Mouse (Mus musculus) yolk sac, embryonic 10.5 days (tissue): Measurements from ENCODE around the gene Vmn1r143.
"Not testable (repeated sequence)": the region's sequence is repeated elsewhere in the genome, so short reads cannot be mapped to it uniquely, and the experiment has no call there.

ENCODE experiments used
- DNase-seq: peaks from one replicate; pipeline ENCODE4 v3.0.0-alpha.2; 2017; ENCODE audit warnings: low spot score

The Vmn1r143 gene

GRCm38 (mm10) chr7:22189077-22189476 lies at the start of gene Vmn1r143:
TSS of gene Vmn1r143 (plus strand) at chr7:22189377.
- DNase-seq = not testable (repeated sequence)

GRCm38 (mm10) chr7:22163935-22164334 lies 25.2 kb upstream of the Vmn1r143 start, which contains the start of gene Vmn1r142:
TSS of gene Vmn1r142 (minus strand) at chr7:22164035.
- not testable (repeated sequence) for DNase-seq

- not testable (repeated sequence) for DNase-seq
Observed at GRCm38 (mm10) chr7:22201164-22201563, 12.0 kb downstream of the Vmn1r143 start, which contains the start of gene Gm8653. TSS of gene Gm8653 (minus strand) at chr7:22201264.

GRCm38 (mm10) chr7:22229384-22229783 lies 40.2 kb downstream of the Vmn1r143 start, which contains the start of gene Gm8453:
TSS of gene Gm8453 (minus strand) at chr7:22229484.
- not testable (repeated sequence) for DNase-seq
